Mouse (Mus musculus) spleen, postnatal 14 days (tissue): ENCODE results near the gene Zfp82.
A peak's percentile ranks its signal among the peaks of the same experiment; 100 is the strongest.

ENCODE experiments used
- DNase-seq, 2 experiments: peaks; one replicate each; pipeline ENCODE4 v3.0.0; 2021 to 2022; ENCODE audit warnings: low spot score in 2 of 2

Gene Zfp82

GRCm38 (mm10) chr7:30048126-30048525 is 24.6 kb downstream of the Zfp82 start:
- no peak for DNase-seq

- no peak for DNase-seq
Measured at GRCm38 (mm10) chr7:30044354-30044753, 28.3 kb downstream of the Zfp82 start.

GRCm38 (mm10) chr7:30034331-30034730 is 38.4 kb downstream of the Zfp82 start:
- DNase-seq, result no peak

GRCm38 (mm10) chr7:30031379-30031778 is 41.3 kb downstream of the Zfp82 start:
- DNase-seq, result no peak

DNA sequence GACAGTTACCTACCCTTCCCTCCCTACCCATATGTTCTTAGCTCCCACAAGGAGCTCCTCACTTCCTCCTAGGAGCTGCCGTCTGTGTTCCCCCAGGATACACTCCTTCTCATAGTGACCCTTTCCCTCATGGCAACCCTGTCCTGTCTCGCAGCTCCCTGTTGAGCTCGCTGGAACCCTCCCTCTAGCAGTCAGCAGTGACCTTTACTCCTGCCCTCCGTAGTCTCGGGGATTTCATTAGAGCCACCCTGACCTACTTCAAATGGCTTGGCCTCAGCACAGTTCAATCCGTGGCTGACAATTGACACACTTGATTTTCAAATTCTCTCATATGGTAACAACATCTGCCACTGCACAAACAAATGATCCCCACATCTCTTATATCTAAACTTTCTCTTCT is 42.0 kb downstream of the Zfp82 start:
- no peak for DNase-seq

- DNase-seq, result no peak
Measured at GRCm38 (mm10) chr7:30028572-30028971, 44.1 kb downstream of the Zfp82 start.

GRCm38 (mm10) chr7:30027331-30027730 is 45.4 kb downstream of the Zfp82 start:
- no peak for DNase-seq

- no peak for DNase-seq
Measured at GRCm38 (mm10) chr7:30025358-30025757, 47.3 kb downstream of the Zfp82 start.

GRCm38 (mm10) chr7:30023800-30024199 is 48.9 kb downstream of the Zfp82 start:
- peak; percentile 52 to 58 for DNase-seq

DNA sequence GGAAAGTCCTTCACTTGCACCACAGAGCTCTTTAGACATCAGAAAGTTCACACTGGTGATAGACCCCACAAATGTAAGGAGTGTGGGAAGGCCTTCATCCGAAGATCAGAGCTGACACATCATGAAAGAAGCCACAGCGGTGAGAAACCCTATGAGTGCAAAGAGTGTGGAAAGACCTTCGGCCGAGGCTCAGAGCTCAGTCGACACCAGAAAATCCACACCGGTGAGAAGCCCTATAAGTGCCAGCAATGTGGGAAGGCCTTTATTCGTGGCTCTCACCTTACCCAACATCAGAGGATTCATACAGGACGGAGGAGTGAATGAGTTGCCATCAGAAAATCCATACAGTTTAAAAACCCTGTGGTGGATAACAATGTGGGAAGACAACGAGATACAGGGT is 49.4 kb downstream of the Zfp82 start:
- DNase-seq, result no peak

- no peak for DNase-seq
Measured at GRCm38 (mm10) chr7:30019543-30019942, 53.2 kb downstream of the Zfp82 start.

- no peak for DNase-seq
Measured at GRCm38 (mm10) chr7:30017226-30017625, 55.5 kb downstream of the Zfp82 start.

- DNase-seq, result peak in 1 of 2 experiments; percentile 42
Measured at GRCm38 (mm10) chr7:30012956-30013363, 59.7 kb downstream of the Zfp82 start.

GRCm38 (mm10) chr7:30010551-30011195 is 62.0 kb downstream of the Zfp82 start:
- DNase-seq, result no peak

DNA sequence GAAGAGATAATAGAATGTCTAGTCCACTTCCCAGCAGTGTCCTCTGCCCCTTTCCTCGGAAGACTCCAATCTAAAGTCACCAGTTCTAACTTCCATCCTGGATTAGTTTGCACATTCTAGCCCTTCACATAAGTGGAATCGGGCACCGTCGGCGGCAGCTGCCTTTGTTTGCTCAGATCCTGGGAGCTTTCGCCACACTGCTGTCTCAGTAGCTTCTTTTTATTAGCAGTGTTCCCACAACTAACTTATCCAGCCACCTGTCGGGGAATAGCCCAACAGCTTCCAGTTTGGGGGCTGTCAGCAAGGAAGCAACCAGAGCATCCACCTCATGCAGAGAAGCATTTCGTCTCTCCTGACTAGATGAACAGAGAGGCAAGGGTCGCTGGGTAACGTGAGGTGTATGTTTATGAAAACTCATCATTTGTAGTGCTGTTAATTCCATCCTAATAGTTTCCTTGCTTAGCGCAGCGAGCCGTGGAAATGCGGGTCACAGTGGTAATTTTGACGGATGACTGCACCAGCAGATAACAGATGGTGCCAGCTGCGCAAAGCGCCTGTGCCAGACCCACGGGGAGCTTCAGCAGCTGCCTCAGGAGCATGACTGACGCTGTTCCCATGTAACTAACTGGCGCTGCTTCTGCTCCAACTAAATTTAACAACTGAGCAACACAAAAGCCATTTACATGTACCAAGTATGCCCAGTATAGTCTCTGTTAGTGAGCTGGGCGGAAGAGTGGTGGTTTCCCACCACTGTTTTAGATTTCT is 63.2 kb downstream of the Zfp82 start:
- no peak for DNase-seq

DNA sequence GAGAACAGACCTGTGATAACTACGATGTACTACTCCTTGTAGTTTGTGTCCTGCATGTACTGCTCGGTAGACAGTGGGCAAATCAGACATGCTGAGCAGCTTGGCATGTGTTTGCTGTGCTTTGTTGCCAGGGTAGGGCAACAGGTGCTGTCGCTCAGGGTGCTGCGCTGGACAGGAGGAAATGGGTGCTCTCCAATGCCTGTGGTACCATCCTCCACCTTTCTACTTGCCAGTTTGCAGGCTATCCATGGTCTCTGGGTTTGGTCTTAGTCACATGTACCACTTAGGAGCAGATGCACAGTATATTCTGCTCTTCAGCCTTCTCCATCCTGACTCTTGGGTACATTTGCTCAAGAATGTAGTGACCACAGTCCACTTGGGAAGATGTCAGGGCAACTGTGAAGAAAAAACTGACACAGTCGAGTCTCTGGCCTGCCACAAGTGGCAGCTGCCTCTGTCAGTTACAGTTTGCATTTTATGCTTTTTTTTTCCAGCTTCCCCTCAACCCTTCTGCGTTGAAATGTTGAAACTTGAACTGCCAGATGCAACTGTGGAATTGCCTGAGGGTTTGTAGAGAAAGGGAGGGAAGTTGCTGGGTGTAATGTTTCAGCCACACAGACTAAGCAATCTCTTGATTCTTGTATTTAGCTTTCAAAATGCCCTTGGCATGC is 64.5 kb downstream of the Zfp82 start:
- DNase-seq, result no peak

DNA sequence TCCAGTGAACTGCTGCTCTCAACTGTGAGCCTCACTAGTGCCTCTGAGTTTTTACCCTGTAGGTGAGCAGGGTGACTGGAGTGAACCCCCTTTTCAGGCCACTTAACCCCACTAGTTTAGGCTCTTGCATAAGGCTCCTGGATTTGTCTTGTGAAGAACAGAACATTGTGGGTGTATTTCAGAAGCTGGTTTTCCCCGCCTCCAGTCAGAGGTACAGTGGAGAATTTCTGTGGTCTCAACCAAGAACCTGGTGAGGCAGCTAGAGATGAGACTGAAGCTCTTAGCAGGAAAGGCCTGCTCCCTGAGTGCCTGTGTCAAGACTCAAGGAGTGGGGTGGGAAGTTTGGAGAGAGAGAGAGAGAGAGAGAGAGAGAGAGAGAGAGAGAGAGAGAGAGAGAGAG is 65.1 kb downstream of the Zfp82 start:
- no peak for DNase-seq
